Mouse (Mus musculus) kidney, adult 2 months (tissue): ENCODE measurements around the gene Ubb. TPM values are rescaled to one million over a fixed set of nuclear protein-coding genes. Genes with fewer than 3 reads are reported as not detected.

Source experiments
- DNase-seq: peaks from one replicate; pipeline ENCODE4 v3.0.0; 2021
- H3K27ac ChIP-seq: fragments of 200-500 bp; 2 replicates; pipeline ENCODE4 v1.5.1; 2012; ENCODE audit warnings: low read depth, low read length, control low read depth, inconsistent platforms; ENCODE audit not compliant: insufficient read depth
- H3K27me3 ChIP-seq: fragments of 200-500 bp; replicated peaks from 2 replicates; pipeline ENCODE4 v1.6.1; 2012; ENCODE audit warnings: mild to moderate bottlenecking, moderate library complexity, low read length, inconsistent platforms; ENCODE audit not compliant: control insufficient read depth, insufficient read depth
- H3K36me3 ChIP-seq: fragments of 200-500 bp; 2 replicates; pipeline ENCODE4 v1.6.1; 2012; ENCODE audit warnings: mild to moderate bottlenecking, moderate library complexity, low read length, inconsistent platforms; ENCODE audit not compliant: control insufficient read depth, insufficient read depth
- H3K4me1 ChIP-seq: fragments of 200-500 bp; 2 replicates; pipeline ENCODE4 v1.6.1; 2011; ENCODE audit warnings: low read length; ENCODE audit not compliant: control insufficient read depth, insufficient read depth
- H3K4me3 ChIP-seq: fragments of 200-500 bp; 2 replicates; pipeline ENCODE4 v1.5.1; 2011; ENCODE audit warnings: mild to moderate bottlenecking, low read depth, low read length, control low read depth; ENCODE audit not compliant: insufficient read depth
- CTCF ChIP-seq: fragments of 200-500 bp; conservative IDR thresholded peaks from 2 replicates; pipeline ENCODE4 v1.5.1; 2011; ENCODE audit warnings: low read depth, mild to moderate bottlenecking, control low read depth, low read length, moderate library complexity, mixed read lengths; ENCODE audit not compliant: insufficient read depth, insufficient read length
- POLR2A ChIP-seq: fragments of 200-500 bp; IDR thresholded peaks from one replicate; pipeline ENCODE4 v1.6.1; 2011; ENCODE audit warnings: low read depth, low read length, control low read depth
- WGBS: fragments of 180-500 bp; shearing (Covaris S2); methylation state at CpG from one replicate; pipeline ENCODE4 v1.1.7; 2018; 5-methylcytosine and 5-hydroxymethylcytosine counted together
- polyA plus RNA-seq: library from polyadenylated mRNA; depleted of rRNA; stranded (reverse); fragments of >200 nt; gene quantifications from 2 replicates; pipeline ENCODE4 v1.2.3, GENCODE M21; 2012

Ubb gene
- polyA plus RNA-seq, 1 experiment = 1,891 TPM

GRCm38 (mm10) chr11:62539089-62539890 lies 11.7 kb upstream of the Ubb start, which contains the start of gene Cenpv:
Gene Cenpv, minus strand, starts transcription at chr11:62539261.
- Histone ChIP-seq H3K27me3 (no peaks in the 10 kb centered on the region), H3K4me3 (peak within 1 kb of the TSS; percentile 77), H3K36me3 (no peaks in the 10 kb centered on the region), H3K4me1 (peaks cover 5% of the 10 kb centered on the region; the same call in 1 of the 2 replicates), H3K27ac (peak within 1 kb of the TSS; percentile 48)
- DNase-seq = peak; percentile 80
- whole genome bisulfite sequencing = 6% methylated on average over 57 of the region's 57 CpGs
- TF ChIP-seq POLR2A (no peak), CTCF (no peak)

DNA sequence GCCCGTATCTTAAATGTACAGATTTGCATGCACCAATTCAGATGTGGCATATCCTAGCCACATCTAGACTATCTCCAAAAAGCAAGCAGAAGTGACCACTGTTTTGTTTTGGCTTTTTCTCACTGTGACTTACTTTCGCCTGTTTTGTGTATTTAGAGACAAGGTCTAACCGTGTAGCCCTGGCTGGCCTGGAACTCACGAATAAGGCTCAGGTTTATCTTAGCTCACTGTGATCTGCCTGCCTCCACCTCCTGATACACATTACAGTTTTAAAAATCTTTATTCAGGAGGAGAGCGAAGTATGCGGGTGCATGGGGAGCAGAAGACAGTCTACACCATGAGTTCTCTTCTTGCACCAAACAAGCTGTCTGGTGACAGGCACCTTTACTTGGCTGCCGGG lies 10.8 kb upstream of the Ubb start:
- no peak overlapping the region for H3K4me3 ChIP-seq
- 94% methylated on average over 7 of the region's 7 CpGs for WGBS
- H3K36me3 ChIP-seq = no peaks in the 10 kb centered on the region
- H3K27me3 ChIP-seq = no peaks in the 10 kb centered on the region
- H3K4me1 ChIP-seq = peaks cover 5% of the 10 kb centered on the region; the same call in 1 of the 2 replicates
- no peak overlapping the region for H3K27ac ChIP-seq
- DNase-seq = no peak
- no peak for TF ChIP-seq CTCF
- TF ChIP-seq POLR2A = no peak

- WGBS = 41% methylated on average over 2 of the region's 2 CpGs
- no peak for TF ChIP-seq POLR2A
- TF ChIP-seq CTCF = no peak
- Histone ChIP-seq H3K4me3 (no peak overlapping the region), H3K27me3 (no peaks in the 10 kb centered on the region), H3K36me3 (no peaks in the 10 kb centered on the region), H3K4me1 (peaks cover 5% of the 10 kb centered on the region; the same call in 1 of the 2 replicates), H3K27ac (no peak overlapping the region)
- no peak for DNase-seq
Measured at GRCm38 (mm10) chr11:62540969-62541368, 10.0 kb upstream of the Ubb start.

DNA sequence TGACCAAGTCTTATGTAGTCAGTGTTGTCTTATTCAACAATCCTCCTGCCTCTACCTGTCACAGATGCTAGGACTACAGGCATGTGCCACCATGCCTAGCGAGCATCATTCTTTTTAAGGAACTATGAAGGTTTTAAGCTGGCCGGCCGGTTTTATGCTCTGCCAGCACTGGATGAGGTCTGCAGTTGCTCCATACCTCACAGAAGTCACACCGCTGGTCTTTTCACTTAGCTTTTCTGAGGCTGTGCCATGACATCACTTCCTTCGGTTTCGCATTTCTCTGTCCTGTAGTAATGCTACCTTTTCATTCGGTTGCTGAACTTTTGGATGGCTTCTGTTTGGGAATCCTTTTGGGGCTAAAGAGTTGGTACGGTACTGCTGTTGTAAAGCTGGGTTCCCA lies 9.4 kb upstream of the Ubb start:
- H3K27me3 ChIP-seq = no peaks in the 10 kb centered on the region
- TF ChIP-seq POLR2A (no peak), CTCF (no peak)
- H3K27ac ChIP-seq = no peak overlapping the region
- no peak for DNase-seq
- peaks cover 5% of the 10 kb centered on the region; the same call in 1 of the 2 replicates for H3K4me1 ChIP-seq
- 81% methylated on average over 8 of the region's 8 CpGs for WGBS
- H3K4me3 ChIP-seq = no peak overlapping the region
- H3K36me3 ChIP-seq = no peaks in the 10 kb centered on the region

GRCm38 (mm10) chr11:62543991-62544390 lies 7.0 kb upstream of the Ubb start:
- Histone ChIP-seq H3K27me3 (no peaks in the 10 kb centered on the region), H3K4me3 (no peak overlapping the region), H3K4me1 (peaks cover 3% of the 10 kb centered on the region; the same call in 1 of the 2 replicates), H3K36me3 (no peaks in the 10 kb centered on the region), H3K27ac (no peak overlapping the region)
- TF ChIP-seq CTCF = no peak
- no peak for TF ChIP-seq POLR2A
- WGBS = 92% methylated on average over 3 of the region's 3 CpGs
- DNase-seq = no peak

DNA sequence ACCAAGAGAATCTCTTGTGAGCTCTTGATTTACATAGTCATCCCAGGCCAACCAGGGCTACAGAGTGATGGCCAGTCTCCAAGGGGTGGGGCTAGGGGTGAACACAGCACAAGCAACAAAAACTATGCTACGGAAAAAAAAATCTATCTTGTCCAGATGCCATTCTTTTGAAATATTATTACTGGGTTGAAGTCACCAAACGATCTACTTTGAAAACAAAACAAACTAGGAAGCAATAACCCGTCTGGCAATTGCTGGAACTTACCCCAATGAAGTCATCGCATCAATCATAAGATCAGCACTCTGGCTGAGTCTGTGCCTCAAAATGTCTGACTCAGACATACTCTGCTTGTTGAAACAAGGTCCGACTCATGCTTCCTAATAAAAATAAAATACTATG lies 1.2 kb upstream of the Ubb start:
- TF ChIP-seq CTCF = no peak
- no peak for TF ChIP-seq POLR2A
- Histone ChIP-seq H3K4me3 (peak overlapping the region; percentile 22; the same call in 1 of the 2 replicates), H3K4me1 (peaks cover 10% of the 10 kb centered on the region; the same call in 1 of the 2 replicates), H3K27ac (peak overlapping the region; percentile 98), H3K36me3 (peaks cover 12% of the 10 kb centered on the region), H3K27me3 (no peaks in the 10 kb centered on the region)
- 1% methylated on average over 5 of the region's 5 CpGs for WGBS
- DNase-seq = peak; percentile 90

GRCm38 (mm10) chr11:62550227-62550685 lies 715 bp upstream of the Ubb start:
- peaks cover 12% of the 10 kb centered on the region for H3K36me3 ChIP-seq
- 0% methylated on average over 11 of the region's 11 CpGs for WGBS
- no peaks in the 10 kb centered on the region for H3K27me3 ChIP-seq
- H3K4me3 ChIP-seq = peak overlapping the region; percentile 90
- TF ChIP-seq POLR2A (no peak), CTCF (no peak)
- peak overlapping the region; percentile 98 for H3K27ac ChIP-seq
- DNase-seq = peak; percentile 74
- H3K4me1 ChIP-seq = peaks cover 15% of the 10 kb centered on the region; the same call in 1 of the 2 replicates
